Mouse (Mus musculus) lung, embryonic 14.5 days (tissue): Measurements from ENCODE around the gene Gpr45. TPM values are rescaled to one million over a fixed set of nuclear protein-coding genes. Genes with fewer than 3 reads are reported as not detected.
A peak's percentile ranks its signal among the peaks of the same experiment; 100 is the strongest.

Experiments
- ATAC-seq: fragments of 200-750 bp; cut with Nextera tagmentation; 2 replicates; pipeline ENCODE4 v1.8.0; 2017; ENCODE audit warnings: mild to moderate bottlenecking, moderate TSS enrichment, moderate library complexity; ENCODE audit not compliant: insufficient read depth
- DNase-seq: peaks from one replicate; pipeline ENCODE4 v3.0.0-alpha.2; 2015
- H3K27ac ChIP-seq: fragments of 300-500 bp; sonication (generic); 2 replicates; pipeline ENCODE4 v1.5.1; 2014; ENCODE audit warnings: low read depth, mild to moderate bottlenecking, moderate library complexity
- H3K27me3 ChIP-seq: fragments of 300-500 bp; sonication (generic); 2 replicates; pipeline ENCODE4 v1.6.1; 2014; ENCODE audit warnings: low read length, control low read depth; ENCODE audit not compliant: insufficient read depth
- H3K36me3 ChIP-seq: fragments of 300-500 bp; sonication (generic); 2 replicates; pipeline ENCODE4 v1.6.1; 2014; ENCODE audit warnings: control low read depth; ENCODE audit not compliant: insufficient read depth
- H3K4me1 ChIP-seq: fragments of 300-500 bp; sonication (generic); 2 replicates; pipeline ENCODE4 v1.6.1; 2014; ENCODE audit warnings: antibody characterized with exemption, control low read depth; ENCODE audit not compliant: insufficient read depth
- H3K4me2 ChIP-seq: fragments of 300-500 bp; sonication (generic); 2 replicates; pipeline ENCODE4 v1.6.1; 2014; ENCODE audit warnings: mild to moderate bottlenecking
- H3K4me3 ChIP-seq: fragments of 300-500 bp; sonication (generic); 2 replicates; pipeline ENCODE4 v1.5.1; 2014; ENCODE audit warnings: low read depth, low read length
- H3K9ac ChIP-seq: fragments of 300-500 bp; sonication (generic); 2 replicates; pipeline ENCODE4 v1.6.1; 2014
- H3K9me3 ChIP-seq: fragments of 300-500 bp; sonication (generic); 2 replicates; pipeline ENCODE4 v1.6.1; 2016; ENCODE audit warnings: low read depth, low read length, control low read depth
- CTCF ChIP-seq: IDR thresholded peaks from 2 replicates; pipeline ENCODE4 v1.5.1; 2016; ENCODE audit warnings: antibody characterized with exemption, low read depth
- WGBS: fragments of 180-500 bp; shearing (Covaris S2); extraction: QIAGEN DNeasy Blood & Tissue Kit; methylation state at CpG from one replicate; pipeline ENCODE4 v1.1.7; 2014; 5-methylcytosine and 5-hydroxymethylcytosine counted together
- microRNA-seq: library from miRNA; unstranded; fragments of <30 nt; microRNA quantifications from one replicate; pipeline ENCODE4, GENCODE M21; 2016; ENCODE audit warnings: borderline number of aligned reads
- polyA plus RNA-seq: library from polyadenylated mRNA; unstranded; fragments of >200 nt; fragmentation: Nextera tagmentation; extraction: Ambion mirVana; gene quantifications from 2 replicates; pipeline ENCODE4 v1.2.1, GENCODE M21; 2014

The Gpr45 gene
- polyA plus RNA-seq, 1 experiment from 2014 or later: 6.0 TPM

DNA sequence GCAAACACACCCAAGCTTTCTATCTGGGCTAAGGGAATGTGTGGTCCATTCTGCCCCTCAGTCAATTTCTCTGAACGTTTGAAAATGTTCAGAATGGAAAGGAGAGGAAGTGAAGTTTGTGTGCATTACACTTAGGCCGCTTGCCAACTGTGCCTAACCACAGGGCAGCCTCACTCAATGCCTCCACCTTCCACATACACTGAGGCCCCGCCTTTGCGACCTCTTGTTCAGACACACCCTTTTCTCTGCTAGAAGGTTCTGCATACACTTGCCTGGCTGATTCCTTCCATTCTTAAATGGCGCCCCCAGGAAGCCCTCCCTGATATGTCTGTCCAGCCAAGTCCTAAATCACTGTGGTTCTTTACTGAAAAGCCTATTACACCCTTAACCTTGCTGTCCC lies 118.1 kb downstream of the Gpr45 start:
- no peak overlapping the region for H3K27ac ChIP-seq

DNA sequence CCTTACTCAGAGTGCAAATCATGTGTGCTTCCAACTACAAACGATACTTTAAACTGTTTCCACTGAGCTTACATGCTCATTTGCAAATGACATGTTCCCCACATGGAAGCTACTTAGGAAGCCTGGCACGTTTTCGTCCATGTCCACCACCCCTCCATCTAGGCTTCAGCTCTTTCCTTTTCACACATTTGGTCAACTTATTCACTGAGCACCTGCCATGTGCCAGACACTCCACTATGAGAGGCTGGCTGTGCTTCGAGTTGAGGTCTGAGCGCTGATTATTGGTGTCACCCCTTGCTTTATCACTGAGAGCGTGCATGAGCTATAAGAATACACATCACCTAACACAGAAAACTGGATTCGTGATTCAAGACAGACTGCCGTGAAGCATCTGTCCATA lies 119.4 kb downstream of the Gpr45 start:
- Histone ChIP-seq H3K36me3 (peaks cover 21% of the 10 kb centered on the region; the same call in 1 of the 2 replicates), H3K27me3 (no peaks in the 10 kb centered on the region), H3K4me1 (no peaks in the 10 kb centered on the region), H3K4me2 (no peak overlapping the region), H3K4me3 (no peak overlapping the region), H3K9ac (no peak overlapping the region), H3K27ac (no peak overlapping the region), H3K9me3 (no peaks in the 10 kb centered on the region)
- DNase-seq (no peak), ATAC-seq (no peak)
- TF ChIP-seq CTCF: no peak
- WGBS: 90% methylated on average over 8 of the region's 8 CpGs

More for the DNA sequence above, 118.1 kb downstream of the Gpr45 start:
- Histone ChIP-seq H3K27me3 (no peaks in the 10 kb centered on the region), H3K9ac (no peak overlapping the region), H3K4me3 (no peak overlapping the region), H3K36me3 (peaks cover 20% of the 10 kb centered on the region; the same call in 1 of the 2 replicates), H3K4me1 (no peaks in the 10 kb centered on the region), H3K9me3 (no peaks in the 10 kb centered on the region), H3K4me2 (no peak overlapping the region)
- no peak for TF ChIP-seq CTCF
- 69% methylated on average over 5 of the region's 5 CpGs for WGBS
- no peak for ATAC-seq
- peak; percentile 29 for DNase-seq

DNA sequence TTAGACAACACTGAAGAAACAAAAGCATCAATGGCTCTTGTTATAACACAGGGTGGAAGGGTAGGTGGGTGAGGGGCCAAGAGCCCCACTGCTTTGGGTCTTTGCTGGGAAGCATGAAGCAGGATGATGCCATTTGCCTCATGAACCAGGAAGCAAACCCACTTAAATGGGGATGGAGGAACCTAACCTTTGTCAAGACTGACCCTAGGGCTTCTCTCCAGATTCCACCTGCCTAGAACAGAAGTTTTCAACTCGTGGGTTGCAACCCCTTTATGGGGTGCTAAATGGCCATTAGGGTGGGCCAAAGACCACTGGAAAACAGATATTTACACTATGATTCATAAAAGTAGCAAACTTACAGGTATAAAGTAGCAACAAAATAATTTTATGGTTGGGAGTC lies 119.9 kb downstream of the Gpr45 start:
- ATAC-seq (no peak), DNase-seq (no peak)
- 64% methylated on average over 1 of the region's 1 CpGs for WGBS
- Histone ChIP-seq H3K4me3 (no peak overlapping the region), H3K4me2 (no peak overlapping the region), H3K9me3 (no peaks in the 10 kb centered on the region), H3K36me3 (peaks cover 21% of the 10 kb centered on the region; the same call in 1 of the 2 replicates), H3K9ac (no peak overlapping the region), H3K4me1 (no peaks in the 10 kb centered on the region), H3K27ac (no peak overlapping the region), H3K27me3 (no peaks in the 10 kb centered on the region)
- no peak for TF ChIP-seq CTCF

DNA sequence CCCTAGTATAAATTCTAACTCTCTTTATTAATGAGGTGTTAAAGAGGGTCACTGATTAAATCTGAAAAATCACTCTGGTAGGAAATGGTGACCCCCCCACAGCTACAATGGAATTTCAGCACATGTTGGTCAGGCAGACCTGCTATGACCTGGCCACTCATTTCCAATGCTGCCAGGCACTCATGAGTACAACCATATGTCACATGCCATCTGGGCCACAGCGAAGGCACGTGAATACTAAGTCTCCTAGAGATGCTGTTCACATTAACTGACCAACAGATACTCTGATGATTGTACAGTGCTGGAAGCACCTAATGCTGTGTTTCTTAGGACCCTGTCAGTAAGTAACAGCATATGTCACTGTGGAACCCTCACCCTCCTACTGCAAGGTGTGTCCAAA lies 122.1 kb downstream of the Gpr45 start:
- H3K4me2 ChIP-seq: no peak overlapping the region
- H3K4me3 ChIP-seq: no peak overlapping the region
- WGBS: 83% methylated on average over 2 of the region's 2 CpGs
- no peaks in the 10 kb centered on the region for H3K4me1 ChIP-seq
- peaks cover 21% of the 10 kb centered on the region; the same call in 1 of the 2 replicates for H3K36me3 ChIP-seq
- no peak overlapping the region for H3K9ac ChIP-seq
- no peak for TF ChIP-seq CTCF
- DNase-seq (no peak), ATAC-seq (no peak)
- H3K9me3 ChIP-seq: no peaks in the 10 kb centered on the region
- H3K27ac ChIP-seq: no peak overlapping the region
- H3K27me3 ChIP-seq: no peaks in the 10 kb centered on the region

DNA sequence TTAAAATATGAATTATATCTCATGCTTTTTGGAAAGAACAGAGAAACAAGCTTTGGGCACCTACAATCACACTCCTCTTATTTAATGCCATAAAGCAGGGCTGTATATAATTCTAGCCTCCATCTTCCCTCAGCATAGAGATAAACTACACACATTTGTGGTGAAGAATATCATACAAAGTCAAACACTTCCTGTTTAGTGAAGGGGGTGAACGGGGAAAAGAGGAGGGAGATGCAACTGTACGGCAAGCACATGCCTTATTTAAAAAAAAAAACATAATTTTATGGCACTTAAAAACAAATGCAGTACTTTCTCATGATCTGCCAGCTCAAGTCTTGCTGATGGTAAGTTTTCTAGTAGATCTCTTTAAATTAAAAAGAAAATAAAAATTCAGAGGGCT lies 125.5 kb downstream of the Gpr45 start:
- Histone ChIP-seq H3K4me1 (no peaks in the 10 kb centered on the region), H3K27ac (no peak overlapping the region), H3K4me2 (no peak overlapping the region), H3K36me3 (peaks cover 16% of the 10 kb centered on the region; the same call in 1 of the 2 replicates), H3K9me3 (no peaks in the 10 kb centered on the region), H3K4me3 (no peak overlapping the region), H3K27me3 (no peaks in the 10 kb centered on the region), H3K9ac (no peak overlapping the region)
- TF ChIP-seq CTCF: no peak
- WGBS: 66% methylated on average over 2 of the region's 2 CpGs
- DNase-seq (no peak), ATAC-seq (no peak)

DNA sequence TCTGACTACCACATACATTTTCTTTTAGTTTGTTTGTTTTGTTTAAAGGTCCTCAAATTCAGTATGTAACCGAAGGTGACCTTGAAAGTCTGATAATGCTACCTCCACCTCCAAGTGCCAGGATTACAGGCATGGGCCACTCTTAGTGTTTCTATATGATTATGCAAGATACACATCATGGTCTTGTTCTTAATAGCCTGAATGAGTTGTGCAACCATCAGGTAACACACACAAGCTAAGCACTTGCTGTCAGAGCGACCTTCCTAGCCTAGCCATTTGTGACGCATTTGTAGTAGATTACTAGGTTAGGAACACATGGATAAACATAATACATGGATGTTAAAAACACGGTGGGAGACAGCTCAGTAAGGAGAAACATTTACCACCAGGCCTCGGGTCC lies 130.3 kb downstream of the Gpr45 start:
- WGBS: 78% methylated on average over 5 of the region's 5 CpGs
- no peak for ATAC-seq
- Histone ChIP-seq H3K27ac (no peak overlapping the region), H3K4me2 (no peak overlapping the region), H3K4me3 (no peak overlapping the region), H3K9ac (no peak overlapping the region), H3K9me3 (no peaks in the 10 kb centered on the region), H3K4me1 (no peaks in the 10 kb centered on the region), H3K27me3 (no peaks in the 10 kb centered on the region), H3K36me3 (no peaks in the 10 kb centered on the region)
- no peak for DNase-seq
- TF ChIP-seq CTCF: no peak

Small RNAs within 50 kb of the gene (microRNA-seq; reads per million reads assigned to microRNA genes)
- gene Gm24001: not detected

Other genes with a start within 250 kb of the Gpr45 start
- 49.4 and 53.4 TPM in 2 replicates for gene Mrps9, start 101.6 kb upstream of the Gpr45 start, polyA plus RNA-seq
- 13.1 and 13.2 TPM in 2 replicates for gene Tgfbrap1, start 145.8 kb downstream of the Gpr45 start, polyA plus RNA-seq
- gene AI597479, start 145.8 kb downstream of the Gpr45 start, polyA plus RNA-seq: 32.0 and 32.4 TPM in 2 replicates
- 30.1 and 34.9 TPM in 2 replicates for gene Fhl2, start 244.1 kb downstream of the Gpr45 start, polyA plus RNA-seq